Mouse (Mus musculus): ENCODE results near the gene Tead2.

DNA sequence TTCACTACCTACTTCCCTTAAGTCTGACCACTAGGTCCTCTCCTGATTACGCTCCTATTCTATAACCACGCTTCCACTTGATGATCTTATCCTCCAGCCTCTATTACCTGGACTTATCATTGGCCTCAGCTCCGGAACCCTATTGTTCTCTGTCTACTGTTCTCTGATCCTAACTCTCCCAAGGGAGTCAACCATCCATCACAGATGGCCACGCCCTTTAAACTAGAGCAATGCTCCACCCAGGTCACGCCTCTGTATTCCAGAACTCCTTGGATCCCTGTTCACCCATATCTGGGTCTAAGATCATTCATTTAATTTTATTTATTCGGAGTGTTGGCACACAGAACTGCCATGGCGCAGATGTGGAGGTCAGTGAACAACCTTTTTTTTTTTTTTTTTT, 3.2 kb upstream of the Tead2 start:
- TF ChIP-seq CTCF (IDR thresholded peaks at IDR 0.05; ENCODE audit: low read depth) (no peak), EP300 (optimal IDR thresholded peaks at IDR 0.05) (no peak)

All from stomach, postnatal 0 days (tissue).